Mouse (Mus musculus) splenic B cell, adult 2 months (primary cell): ENCODE results near the gene Fgf7.

Experiments
- DNase-seq: peaks from one replicate; pipeline ENCODE4 v3.0.0-alpha.2; 2011; ENCODE audit warnings: low read depth, low spot score
- H3K27me3 ChIP-seq: 2 replicates; pipeline ENCODE4 v1.6.1; 2012; ENCODE audit warnings: mild to moderate bottlenecking, low read length, moderate library complexity, mixed read lengths; ENCODE audit not compliant: control insufficient read depth, poor library complexity, insufficient read depth, severe bottlenecking
- H3K36me3 ChIP-seq: 2 replicates; pipeline ENCODE4 v1.6.1; 2012; ENCODE audit warnings: mild to moderate bottlenecking, low read length, moderate library complexity, mixed read lengths; ENCODE audit not compliant: control insufficient read depth, poor library complexity, insufficient read depth, severe bottlenecking

Gene Fgf7

GRCm38 (mm10) chr2:126086187-126086586 lies 51.7 kb downstream of the Fgf7 start:
- DNase-seq, result no peak
- Histone ChIP-seq H3K27me3 (no peaks in the 10 kb centered on the region), H3K36me3 (no peaks in the 10 kb centered on the region)

- no peak for DNase-seq
- Histone ChIP-seq H3K27me3 (no peaks in the 10 kb centered on the region), H3K36me3 (no peaks in the 10 kb centered on the region)
Observed at GRCm38 (mm10) chr2:126090432-126090831, 56.0 kb downstream of the Fgf7 start.

- H3K27me3 ChIP-seq, result no peaks in the 10 kb centered on the region
- DNase-seq, result no peak
- H3K36me3 ChIP-seq, result no peaks in the 10 kb centered on the region
Observed at GRCm38 (mm10) chr2:126094616-126095015, 60.2 kb downstream of the Fgf7 start.
